Mouse (Mus musculus) telencephalon, adult 2 months (tissue): ENCODE results near the gene Nbas.
A peak's percentile ranks its signal among the peaks of the same experiment; 100 is the strongest.

ENCODE experiments used
- DNase-seq: peaks from one replicate; pipeline ENCODE4 v3.0.0-alpha.2; 2011; ENCODE audit warnings: low read depth, low spot score

The Nbas gene

GRCm38 (mm10) chr12:13389644-13390043, 120.7 kb downstream of the Nbas start:
- no peak for DNase-seq

GRCm38 (mm10) chr12:13410191-13410590, 141.3 kb downstream of the Nbas start:
- DNase-seq = no peak

GRCm38 (mm10) chr12:13418651-13419050, 149.7 kb downstream of the Nbas start:
- peak; percentile 58 for DNase-seq

- DNase-seq = no peak
Measured at GRCm38 (mm10) chr12:13430219-13430618, 161.3 kb downstream of the Nbas start.

- no peak for DNase-seq
Measured at GRCm38 (mm10) chr12:13444653-13445431, 175.9 kb downstream of the Nbas start.

GRCm38 (mm10) chr12:13445486-13446065, 176.6 kb downstream of the Nbas start:
- DNase-seq = no peak

- DNase-seq = no peak
Measured at GRCm38 (mm10) chr12:13448916-13449315, 180.0 kb downstream of the Nbas start.

- DNase-seq = no peak
Measured at GRCm38 (mm10) chr12:13452050-13452449, 183.1 kb downstream of the Nbas start.

- DNase-seq = no peak
Measured at GRCm38 (mm10) chr12:13460223-13460853, 191.4 kb downstream of the Nbas start.

- peak; percentile 17 for DNase-seq
Measured at GRCm38 (mm10) chr12:13461558-13462153, 192.7 kb downstream of the Nbas start.

- DNase-seq = peak; percentile 79
Measured at GRCm38 (mm10) chr12:13462397-13462796, 193.5 kb downstream of the Nbas start.

GRCm38 (mm10) chr12:13465554-13465953, 196.6 kb downstream of the Nbas start:
- no peak for DNase-seq

GRCm38 (mm10) chr12:13474881-13475280, 205.9 kb downstream of the Nbas start:
- DNase-seq = no peak

GRCm38 (mm10) chr12:13479163-13479562, 210.2 kb downstream of the Nbas start:
- no peak for DNase-seq

- peak; percentile 56 for DNase-seq
Measured at GRCm38 (mm10) chr12:13486278-13486677, 217.3 kb downstream of the Nbas start.

- no peak for DNase-seq
Measured at GRCm38 (mm10) chr12:13497211-13497610, 228.3 kb downstream of the Nbas start.

GRCm38 (mm10) chr12:13499237-13499889, 230.4 kb downstream of the Nbas start:
- DNase-seq = no peak

- DNase-seq = no peak
Measured at GRCm38 (mm10) chr12:13500191-13500590, 231.3 kb downstream of the Nbas start.

GRCm38 (mm10) chr12:13504771-13505444, 236.0 kb downstream of the Nbas start:
- no peak for DNase-seq

GRCm38 (mm10) chr12:13518082-13518481, 249.1 kb downstream of the Nbas start:
- DNase-seq = no peak

- DNase-seq = no peak
Measured at GRCm38 (mm10) chr12:13519413-13519812, 250.5 kb downstream of the Nbas start.
